Mouse (Mus musculus) layer of hippocampus, postnatal 14 days (tissue): ENCODE measurements around the gene Rbm42. TPM values are rescaled to one million over a fixed set of nuclear protein-coding genes. Genes with fewer than 3 reads are reported as not detected.
A peak's percentile ranks its signal among the peaks of the same experiment; 100 is the strongest.

ENCODE experiments used
- DNase-seq, 2 experiments: peaks; one replicate each; pipeline ENCODE4 v3.0.0; 2021 to 2022; ENCODE audit warnings: low spot score in 2 of 2, mixed read lengths in 1 of 2
- total RNA-seq, 2 experiments: library from RNA; stranded (reverse); gene quantifications; 2 replicates each; pipeline ENCODE4 v1.2.3; 2021

The Rbm42 gene
- total RNA-seq, 2 experiments from 2014 or later, result 70.4 to 75.5 TPM

GRCm38 (mm10) chr7:30619202-30619601, 30.9 kb downstream of the Rbm42 start:
- no peak for DNase-seq

DNA sequence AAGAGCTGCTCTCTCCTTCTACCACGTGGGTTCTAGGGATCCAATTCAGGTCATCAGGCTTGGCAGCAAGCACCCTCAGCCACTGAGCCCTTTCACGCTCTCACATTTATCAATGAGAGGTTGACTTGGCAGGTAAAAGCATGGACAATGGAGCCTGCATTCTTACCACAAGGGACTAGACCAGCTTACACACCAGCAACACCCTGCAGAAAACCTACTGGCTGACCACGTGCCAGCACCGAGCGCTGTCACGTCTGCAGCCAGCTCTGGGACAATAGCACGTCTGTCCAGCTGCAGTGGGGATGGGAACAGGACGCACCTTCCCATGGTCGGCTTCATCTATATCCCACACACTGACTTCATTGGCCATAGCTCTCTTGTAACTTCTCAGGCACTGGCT, 31.5 kb downstream of the Rbm42 start:
- DNase-seq, result no peak

- DNase-seq, result no peak
These were observed 34.9 kb downstream of the Rbm42 start for GRCm38 (mm10) chr7:30615049-30615760.

- no peak for DNase-seq
These were observed 35.7 kb downstream of the Rbm42 start for GRCm38 (mm10) chr7:30614454-30614853.

GRCm38 (mm10) chr7:30613529-30614112, 36.5 kb downstream of the Rbm42 start:
- DNase-seq, result peak; percentile 36 to 46

GRCm38 (mm10) chr7:30612654-30613402, 37.3 kb downstream of the Rbm42 start, which contains the start of gene Upk1a:
TSS of gene Upk1a (minus strand) at chr7:30612847.
- DNase-seq, result no peak

- DNase-seq, result no peak
These were observed 40.1 kb downstream of the Rbm42 start for GRCm38 (mm10) chr7:30610043-30610442.

GRCm38 (mm10) chr7:30608476-30608875, 41.6 kb downstream of the Rbm42 start:
- no peak for DNase-seq

DNA sequence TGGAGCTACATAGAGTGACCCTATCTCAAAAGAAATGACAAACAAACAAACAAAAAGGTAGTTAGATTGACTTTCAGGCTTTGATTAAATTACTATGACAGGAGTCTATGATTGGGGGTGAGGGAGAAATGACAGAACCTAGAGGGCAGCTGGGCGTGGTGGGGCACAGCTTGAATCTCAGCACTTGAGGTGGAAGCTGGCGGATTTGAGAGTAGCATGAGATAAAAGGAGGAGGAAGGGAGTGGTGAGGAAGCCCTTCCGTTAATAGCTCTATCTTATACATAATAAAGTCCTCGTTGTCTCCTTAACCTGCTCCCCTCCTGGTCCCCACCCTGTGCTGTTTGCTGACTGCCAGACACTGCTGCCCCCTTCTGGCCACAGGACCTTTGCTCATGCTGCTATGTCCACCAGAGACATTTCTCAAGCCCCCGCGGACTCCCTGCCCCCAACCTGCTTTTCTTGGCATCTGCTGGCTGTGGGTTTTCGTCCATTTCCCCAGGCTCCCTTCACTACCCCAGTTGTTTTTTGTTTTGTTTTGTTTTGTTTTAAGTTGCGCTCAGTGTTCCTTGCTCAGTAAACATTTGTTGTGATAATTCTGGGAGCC, 42.3 kb downstream of the Rbm42 start:
- DNase-seq, result no peak

DNA sequence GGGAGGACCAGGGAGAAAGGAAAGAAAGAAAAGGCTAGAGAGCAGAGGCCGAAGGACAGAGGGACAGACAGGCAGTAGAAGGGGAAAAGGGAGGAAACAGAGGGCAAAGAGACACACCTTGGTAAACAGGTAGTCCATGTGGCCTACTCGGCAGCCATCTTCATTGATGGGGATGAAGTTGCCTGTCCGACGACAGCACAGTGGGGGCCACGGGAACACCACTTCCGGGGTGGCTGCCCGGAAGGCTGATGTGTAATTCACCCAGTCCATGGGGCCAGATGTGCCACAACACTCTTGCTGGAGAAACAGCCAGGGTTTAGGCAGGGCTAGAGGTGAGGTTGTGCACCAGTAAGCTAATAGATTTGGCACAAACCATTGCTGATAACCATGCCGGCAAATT, 45.2 kb downstream of the Rbm42 start:
- no peak for DNase-seq

DNA sequence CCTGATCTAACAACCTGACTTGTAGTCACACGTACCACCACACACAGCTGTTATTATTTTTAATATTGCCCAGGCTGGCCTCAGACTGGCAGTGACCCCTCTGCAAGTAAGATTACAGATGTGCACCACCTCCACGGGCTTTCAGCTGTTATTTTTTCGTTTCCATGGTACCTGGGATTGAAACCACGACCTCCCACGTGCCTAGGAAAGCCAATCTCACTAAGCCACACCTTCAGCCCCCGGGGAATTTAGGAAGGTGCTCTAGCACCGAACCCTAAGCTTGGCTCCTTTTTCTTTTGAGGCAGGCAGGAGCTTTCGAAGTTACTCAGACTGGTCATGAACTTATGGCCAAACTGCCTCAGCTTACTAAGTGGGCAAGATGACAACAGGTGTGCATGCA, 45.7 kb downstream of the Rbm42 start:
- no peak for DNase-seq

GRCm38 (mm10) chr7:30602583-30602982, 47.5 kb downstream of the Rbm42 start:
- no peak for DNase-seq

- no peak for DNase-seq
These were observed 49.5 kb downstream of the Rbm42 start for GRCm38 (mm10) chr7:30600651-30601050.

DNA sequence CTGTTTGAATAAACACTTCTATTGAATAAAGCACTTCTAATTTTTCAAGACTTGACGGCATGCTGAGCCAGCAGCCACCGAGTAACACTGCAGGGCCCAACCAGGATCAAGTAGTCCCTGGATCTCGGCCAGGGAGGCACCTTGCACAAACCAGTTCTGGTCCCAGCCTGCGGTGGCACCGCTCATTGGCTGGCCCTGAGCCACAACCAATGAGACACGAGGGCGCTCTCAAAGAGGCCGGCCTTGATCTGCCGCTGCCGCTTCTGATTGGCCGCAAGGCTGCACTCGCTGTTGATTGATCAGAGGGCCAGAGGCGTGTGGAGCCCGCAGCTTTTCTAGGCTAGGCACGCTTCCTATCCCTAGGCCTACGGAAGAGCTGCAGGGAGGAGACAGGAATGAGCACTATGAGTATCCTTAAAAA, 50.2 kb downstream of the Rbm42 start:
- DNase-seq, result peak; percentile 87 to 94

DNA sequence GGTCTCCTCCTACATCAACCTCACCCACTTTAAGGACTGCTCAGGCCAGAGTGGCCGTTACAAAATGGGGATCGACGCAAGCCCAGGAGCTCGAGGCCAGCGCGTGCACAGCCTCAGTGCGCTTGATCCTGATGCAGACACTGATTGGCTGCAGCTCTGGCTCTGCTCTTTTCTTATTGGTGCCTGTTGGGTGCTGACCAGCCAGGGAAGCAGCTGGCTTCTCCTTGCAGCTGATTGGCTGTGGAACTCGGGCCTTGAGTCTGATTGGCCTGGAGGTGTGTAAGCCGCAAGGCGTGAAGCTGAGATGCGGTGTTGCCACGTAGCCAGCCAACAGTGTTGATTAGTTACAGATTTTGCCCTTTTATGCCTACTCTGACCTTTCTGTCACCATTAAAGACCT, 51.3 kb downstream of the Rbm42 start, which contains the start of gene Zbtb32:
Zbtb32 (minus strand) TSS at position 124 of the 400 bp plus-strand sequence.
- no peak for DNase-seq

GRCm38 (mm10) chr7:30596811-30597210, 53.3 kb downstream of the Rbm42 start:
- no peak for DNase-seq

GRCm38 (mm10) chr7:30596093-30596492, 54.0 kb downstream of the Rbm42 start:
- DNase-seq, result no peak

DNA sequence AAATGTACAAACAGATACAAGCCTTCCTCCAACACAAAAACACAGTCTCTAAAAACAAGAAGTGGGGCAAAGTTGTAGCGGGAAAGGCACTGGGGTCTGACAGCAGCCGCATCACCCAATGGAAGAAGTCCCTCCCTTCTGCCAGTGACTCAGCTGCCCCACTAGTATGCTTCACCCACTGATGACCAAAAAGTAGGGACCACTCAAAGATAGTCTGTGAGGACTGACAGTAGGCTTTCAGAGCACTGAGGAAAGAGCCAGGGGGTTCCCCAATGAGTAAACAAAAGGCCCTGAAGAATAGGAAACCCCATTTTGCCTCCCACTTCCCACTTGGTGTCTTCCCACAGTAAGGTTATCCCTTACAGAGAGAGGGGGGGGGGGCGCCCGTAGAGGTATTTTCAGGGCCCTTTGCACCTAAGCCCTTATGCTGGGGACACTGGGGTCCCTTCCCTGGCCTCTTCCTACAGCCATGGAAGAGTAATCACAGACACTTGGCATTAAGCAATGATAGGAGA, 55.5 kb downstream of the Rbm42 start:
- DNase-seq, result no peak

GRCm38 (mm10) chr7:30593579-30594509, 56.3 kb downstream of the Rbm42 start:
- no peak for DNase-seq

DNA sequence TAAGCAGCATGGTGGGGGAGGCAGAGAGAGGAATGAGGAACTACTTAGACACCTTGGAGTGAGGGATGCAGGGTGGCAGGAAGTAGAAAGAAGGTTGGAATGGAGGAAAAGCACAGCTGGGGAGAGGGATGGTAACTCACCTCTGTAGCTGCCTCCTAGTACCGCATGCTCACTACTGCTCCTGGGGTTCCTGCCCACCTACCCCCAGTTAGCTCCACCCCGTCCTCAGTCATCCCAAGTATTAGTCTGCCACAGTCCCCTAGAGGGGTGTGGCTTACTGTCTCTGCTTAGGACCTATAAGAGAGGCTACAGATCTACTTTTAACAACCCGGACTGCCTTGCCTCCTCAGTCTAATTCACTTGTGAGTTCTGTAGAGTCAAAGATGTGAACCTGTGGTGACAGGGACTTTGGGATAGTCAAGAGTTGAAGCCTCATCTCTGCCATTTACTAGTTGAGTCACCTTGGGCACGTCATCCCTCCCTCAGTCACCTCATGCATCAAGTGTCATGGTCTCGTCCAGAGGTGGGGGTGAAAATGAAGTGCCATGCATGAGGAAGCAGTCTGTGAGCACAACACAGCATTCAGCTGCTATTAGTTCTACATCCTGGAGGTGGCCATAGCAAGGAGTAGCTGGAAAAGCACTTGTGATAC, 57.2 kb downstream of the Rbm42 start:
- DNase-seq, result no peak
